Comparison of ENCODE assay signal across 8 mouse cellular contexts in the genomic region with DNA sequence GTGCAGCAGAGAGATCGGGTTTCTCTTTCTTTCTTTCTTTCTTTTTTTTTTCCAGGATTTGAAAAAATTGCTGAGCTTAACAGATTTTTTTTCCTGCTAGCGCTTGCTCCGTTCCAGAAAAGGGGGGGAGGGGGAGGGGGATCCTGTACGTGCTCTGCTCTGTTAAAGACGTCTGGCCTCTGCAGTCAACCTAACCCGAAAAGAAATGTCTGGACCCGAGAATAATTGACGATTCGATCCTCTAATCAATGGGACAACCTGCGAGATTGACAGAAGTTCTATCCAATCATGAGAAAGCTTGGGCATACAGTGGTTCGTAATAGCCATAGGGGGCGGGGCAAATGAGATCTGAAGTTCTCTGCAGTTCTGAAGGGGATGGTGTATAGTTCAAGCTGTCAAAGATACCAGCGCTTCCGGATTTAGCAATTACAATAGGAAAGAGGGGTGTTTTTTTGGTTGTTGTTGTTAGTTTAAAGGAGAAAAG. TPM values are rescaled to one million over a fixed set of nuclear protein-coding genes. Genes with fewer than 3 reads are reported as not detected.
A peak's percentile ranks its signal among the peaks of the same experiment; 100 is the strongest.
DNase-seq lines count a peak whose midpoint lies in the region; ATAC-seq and TF ChIP-seq lines count a peak whose summit lies in the region.

No protein-coding gene starts in this region.

- DNase-seq in Muller cell, postnatal 12 days (ENCODE audit: inconsistent ontology term) = peak; percentile 97
- DNase-seq in cerebellum, adult 8-10 months = peak; percentile 94
- DNase-seq in forebrain, postnatal 0 days = peak; percentile 96
- DNase-seq in heart, postnatal 4 days = peak; percentile 93
- DNase-seq in layer of hippocampus, adult 2 months (ENCODE audit: low spot score in 2 of 2) = peak; percentile 94 to 98
- peak; percentile 100 for DNase-seq in lung, embryonic 14.5 days
- peak; percentile 90 for DNase-seq in testis, postnatal 14 days (ENCODE audit: low spot score)

- 0 out of 2 replicates have a peak, but pooled peaks cover 10% of the 10 kb centered on the region for H3K4me1 ChIP-seq in forebrain, postnatal 0 days (ENCODE audit: insufficient read depth)
- H3K4me1 ChIP-seq in lung, embryonic 14.5 days (ENCODE audit: insufficient read depth) = peaks cover 9% of the 10 kb centered on the region

- H3K4me3 ChIP-seq in forebrain, postnatal 0 days (ENCODE audit: low read depth, low read length) = peak overlapping the region; percentile 45
- peak overlapping the region; percentile 66 for H3K4me3 ChIP-seq in layer of hippocampus, adult 2 months
- peak overlapping the region; percentile 42 for H3K4me3 ChIP-seq in lung, embryonic 14.5 days (ENCODE audit: low read depth, low read length)

- H3K36me3 ChIP-seq in forebrain, postnatal 0 days (ENCODE audit: insufficient read depth) = no peaks in the 10 kb centered on the region
- H3K36me3 ChIP-seq in lung, embryonic 14.5 days (ENCODE audit: insufficient read depth) = no peaks in the 10 kb centered on the region

- H3K9ac ChIP-seq in forebrain, postnatal 0 days = peak overlapping the region; percentile 14; the same call in 1 of the 2 replicates
- H3K9ac ChIP-seq in lung, embryonic 14.5 days = peak overlapping the region; percentile 40

- no peak for TF ChIP-seq CTCF in forebrain, postnatal 0 days (IDR thresholded peaks at IDR 0.05; ENCODE audit: low read depth)
- no peak for TF ChIP-seq CTCF in layer of hippocampus, adult 2 months (conservative IDR thresholded peaks at IDR 0.05)
- TF ChIP-seq CTCF in lung, embryonic 14.5 days (IDR thresholded peaks at IDR 0.05; ENCODE audit: low read depth) = no peak

- H3K4me2 ChIP-seq in forebrain, postnatal 0 days (ENCODE audit: low read depth) = peak overlapping the region; percentile 67
- peak overlapping the region; percentile 91 for H3K4me2 ChIP-seq in lung, embryonic 14.5 days

- no peaks in the 10 kb centered on the region; the same call in 1 of the 2 replicates for H3K27me3 ChIP-seq in forebrain, postnatal 0 days (ENCODE audit: insufficient read depth, low read length)
- no peaks in the 10 kb centered on the region for H3K27me3 ChIP-seq in lung, embryonic 14.5 days (ENCODE audit: insufficient read depth, low read length)

- H3K27ac ChIP-seq in forebrain, postnatal 0 days (ENCODE audit: low read depth, low read length) = peak overlapping the region; percentile 69
- H3K27ac ChIP-seq in layer of hippocampus, adult 2 months = peak overlapping the region; percentile 92
- H3K27ac ChIP-seq in lung, embryonic 14.5 days (ENCODE audit: low read depth) = peak overlapping the region; percentile 98

- WGBS in forebrain, postnatal 0 days = under 1% methylated on average over 14 of the region's 14 CpGs
- under 1% methylated on average over 14 of the region's 14 CpGs for WGBS in lung, embryonic 14.5 days

- peak; percentile 66 for ATAC-seq in forebrain, postnatal 0 days
- ATAC-seq in lung, embryonic 14.5 days (ENCODE audit: insufficient read depth) = peak; percentile 62
- ATAC-seq in neutrophil, adult 5-6 weeks (ENCODE audit: extremely low read depth, insufficient number of reproducible peaks, low FRiP score, poor library complexity, severe bottlenecking) = peak; percentile 66; the same call in 1 of the 2 replicates

- H3K9me3 ChIP-seq in forebrain, postnatal 0 days (ENCODE audit: low read length) = no peaks in the 10 kb centered on the region
- H3K9me3 ChIP-seq in lung, embryonic 14.5 days (ENCODE audit: low read depth, low read length) = no peaks in the 10 kb centered on the region

RNA-seq across cellular contexts. Expression of a gene that starts 0.6 kb away (rescaled TPM):
- 44.1 and 51.2 TPM in 2 replicates for total RNA-seq in forebrain, postnatal 0 days (2014; rRNA removed)
- polyA plus RNA-seq in forebrain, postnatal 0 days (2015; fragmentation: Nextera tagmentation; extraction: Ambion mirVana) = 38.2 and 57.5 TPM in 2 replicates
- 100 to 1,000 TPM; 206 to 217 TPM for total RNA-seq in heart, postnatal 4 days (2021)
- 100 to 1,000 TPM; 113 to 115 TPM for total RNA-seq in layer of hippocampus, adult 2 months (2021)
- polyA plus RNA-seq in lung, embryonic 14.5 days (2014; fragmentation: Nextera tagmentation; extraction: Ambion mirVana) = 48.2 and 53.5 TPM in 2 replicates
- 11.3 and 11.4 TPM in 2 replicates for total RNA-seq in neutrophil, adult 5-6 weeks (2017)

RNA-seq across cellular contexts. Expression of a gene that starts 4.7 kb away (rescaled TPM):
- 12.9 and 15.2 TPM in 2 replicates for total RNA-seq in forebrain, postnatal 0 days (2014; rRNA removed)
- 19.3 and 20.7 TPM in 2 replicates for polyA plus RNA-seq in forebrain, postnatal 0 days (2015; fragmentation: Nextera tagmentation; extraction: Ambion mirVana)
- not detected for total RNA-seq in heart, postnatal 4 days (2021)
- 1 to 10 TPM; 7.1 to 7.9 TPM for total RNA-seq in layer of hippocampus, adult 2 months (2021)
- 0.84 and 0.85 TPM in 2 replicates for polyA plus RNA-seq in lung, embryonic 14.5 days (2014; fragmentation: Nextera tagmentation; extraction: Ambion mirVana)
- total RNA-seq in neutrophil, adult 5-6 weeks (2017) = not detected in 2 replicates

Comparison
In these comparisons a context has a peak if more than half of its experiments do, and no peak if none do; other contexts are left out.
1. Peak in every context shown above with its lines: DNase-seq, ATAC-seq, H3K4me3 ChIP-seq and H3K27ac ChIP-seq.